Mouse (Mus musculus) myocyte (in vitro differentiated cells): Measurements from ENCODE around the gene Alox5ap. TPM values are rescaled to one million over a fixed set of nuclear protein-coding genes. Genes with fewer than 3 reads are reported as not detected.

ENCODE experiments used
- H3K27me3 ChIP-seq: one replicate; pipeline ENCODE4 v1.6.1; 2011; ENCODE audit not compliant: control insufficient read depth, insufficient read depth, insufficient read length
- H3K36me3 ChIP-seq: one replicate; pipeline ENCODE4 v1.6.1; 2011; ENCODE audit not compliant: control insufficient read depth, insufficient read depth
- H3K4me2 ChIP-seq: one replicate; pipeline ENCODE4 v1.6.1; 2011; ENCODE audit warnings: low read depth, control low read depth
- H3K4me3 ChIP-seq: one replicate; pipeline ENCODE4 v1.5.1; 2011; ENCODE audit warnings: mild to moderate bottlenecking, control low read depth, moderate library complexity
- H3K79me2 ChIP-seq: one replicate; pipeline ENCODE4 v1.6.1; 2011; ENCODE audit not compliant: control insufficient read depth, insufficient read depth
- H3ac ChIP-seq: one replicate; pipeline ENCODE4 v1.6.1; 2011; ENCODE audit not compliant: control insufficient read depth, insufficient read length
- CEBPB ChIP-seq: IDR thresholded peaks from 2 replicates; pipeline ENCODE4 v1.6.1; 2011; ENCODE audit warnings: mild to moderate bottlenecking, moderate library complexity; ENCODE audit not compliant: poor library complexity, insufficient read depth, severe bottlenecking
- E2F4 ChIP-seq: IDR thresholded peaks from one replicate; pipeline ENCODE4 v1.6.1; 2011; ENCODE audit warnings: mild to moderate bottlenecking, control low read depth, moderate library complexity; ENCODE audit not compliant: insufficient read depth
- MAX ChIP-seq: IDR thresholded peaks from one replicate; pipeline ENCODE4 v1.6.1; 2011; ENCODE audit warnings: low read depth, mild to moderate bottlenecking, control low read depth
- MYOD1 ChIP-seq, 3 experiments: IDR thresholded peaks; one replicate each; pipeline ENCODE4 v1.6.1; 2011; ENCODE audit warnings: control low read depth in 2 of 3, low read depth in 2 of 3, mild to moderate bottlenecking in 2 of 3, moderate library complexity in 1 of 3; ENCODE audit not compliant: insufficient read length in 2 of 3, control insufficient read depth in 1 of 3
- MYOG ChIP-seq, 3 experiments: IDR thresholded peaks; one replicate each; pipeline ENCODE4 v1.6.1; 2011; ENCODE audit warnings: control low read depth in 2 of 3, low read depth in 2 of 3, mild to moderate bottlenecking in 2 of 3; ENCODE audit not compliant: insufficient read length in 2 of 3, control insufficient read depth in 1 of 3, insufficient read depth in 1 of 3
- POLR2A ChIP-seq: IDR thresholded peaks from one replicate; pipeline ENCODE4 v1.6.1; 2011; ENCODE audit warnings: low read depth, mild to moderate bottlenecking, control low read depth, moderate library complexity; ENCODE audit not compliant: insufficient read length
- POLR2AphosphoS2 ChIP-seq: IDR thresholded peaks from one replicate; pipeline ENCODE4 v1.6.1; 2011; ENCODE audit warnings: low read depth, control low read depth; ENCODE audit not compliant: insufficient read length
- REST ChIP-seq: IDR thresholded peaks from one replicate; pipeline ENCODE4 v1.6.1; 2011; ENCODE audit warnings: mild to moderate bottlenecking, control low read depth, moderate library complexity; ENCODE audit not compliant: insufficient read depth, insufficient read length
- SRF ChIP-seq: IDR thresholded peaks from one replicate; pipeline ENCODE4 v1.6.1; 2011; ENCODE audit warnings: low read depth; ENCODE audit not compliant: control insufficient read depth, insufficient read length
- TCF12 ChIP-seq: IDR thresholded peaks from one replicate; pipeline ENCODE4 v1.6.1; 2011; ENCODE audit warnings: mild to moderate bottlenecking, control low read depth; ENCODE audit not compliant: poor library complexity, insufficient read depth, severe bottlenecking
- TCF3 ChIP-seq: IDR thresholded peaks from one replicate; pipeline ENCODE4 v1.6.1; 2011; ENCODE audit warnings: low read depth, control low read depth; ENCODE audit not compliant: insufficient read length
- USF1 ChIP-seq: IDR thresholded peaks from one replicate; pipeline ENCODE4 v1.6.1; 2011; ENCODE audit warnings: low read depth, mild to moderate bottlenecking, control low read depth, moderate library complexity
- polyA plus RNA-seq: library from polyadenylated mRNA; unstranded; fragments of >200 nt; fragmentation: generic; extraction: Trizol; gene quantifications from one replicate; pipeline ENCODE4 v1.2.1, GENCODE M21; 2012; ENCODE audit warnings: missing spikeins

The Alox5ap gene
- polyA plus RNA-seq, 1 experiment = 28.8 TPM

GRCm38 (mm10) chr5:149259093-149259492 is 5.5 kb upstream of the Alox5ap start:
- Histone ChIP-seq H3ac (no peak overlapping the region), H3K79me2 (no peaks in the 10 kb centered on the region), H3K4me3 (no peak overlapping the region), H3K4me2 (no peak overlapping the region), H3K36me3 (no peaks in the 10 kb centered on the region), H3K27me3 (no peaks in the 10 kb centered on the region)
- TF ChIP-seq E2F4 (no peak), CEBPB (no peak), MAX (no peak), MYOD1 (IDR thresholded peaks at IDR 0.05; ENCODE audit: control insufficient read depth in 1 of 3, insufficient read length in 2 of 3, low read depth in 2 of 3) (peak in 2 of 3 experiments; percentile 52 to 67), TCF3 (peak; percentile 35), MYOG (IDR thresholded peaks at IDR 0.05; ENCODE audit: control insufficient read depth in 1 of 3, insufficient read depth in 1 of 3, insufficient read length in 2 of 3, low read depth in 2 of 3) (peak in 2 of 3 experiments; percentile 55), USF1 (no peak)

- H3K4me3 ChIP-seq = no peak overlapping the region
- H3ac ChIP-seq = no peak overlapping the region
- H3K4me2 ChIP-seq = no peak overlapping the region
- no peaks in the 10 kb centered on the region for H3K36me3 ChIP-seq
- no peaks in the 10 kb centered on the region for H3K27me3 ChIP-seq
- H3K79me2 ChIP-seq = no peaks in the 10 kb centered on the region
- TF ChIP-seq E2F4 = no peak
- no peak for TF ChIP-seq MYOG (IDR thresholded peaks at IDR 0.05; ENCODE audit: control insufficient read depth in 1 of 3, insufficient read depth in 1 of 3, insufficient read length in 2 of 3, low read depth in 2 of 3)
- TF ChIP-seq MYOD1 (IDR thresholded peaks at IDR 0.05; ENCODE audit: control insufficient read depth in 1 of 3, insufficient read length in 2 of 3, low read depth in 2 of 3) = no peak
- no peak for TF ChIP-seq MAX
- TF ChIP-seq TCF12 = no peak
- TF ChIP-seq CEBPB = no peak
- no peak for TF ChIP-seq TCF3
- no peak for TF ChIP-seq SRF
- TF ChIP-seq USF1 = no peak
- TF ChIP-seq REST = no peak
- TF ChIP-seq POLR2A = no peak
- no peak for TF ChIP-seq POLR2AphosphoS2
Observed at GRCm38 (mm10) chr5:149261449-149261848, 3.1 kb upstream of the Alox5ap start.

- Histone ChIP-seq H3K79me2 (no peaks in the 10 kb centered on the region), H3K4me2 (no peak overlapping the region), H3K4me3 (no peak overlapping the region), H3ac (no peak overlapping the region), H3K36me3 (no peaks in the 10 kb centered on the region), H3K27me3 (no peaks in the 10 kb centered on the region)
- TF ChIP-seq CEBPB (no peak), USF1 (no peak), MAX (no peak), REST (no peak), MYOD1 (IDR thresholded peaks at IDR 0.05; ENCODE audit: control insufficient read depth in 1 of 3, insufficient read length in 2 of 3, low read depth in 2 of 3) (no peak), TCF3 (no peak)
Observed at GRCm38 (mm10) chr5:149261866-149262265, 2.7 kb upstream of the Alox5ap start.

GRCm38 (mm10) chr5:149264878-149265279 is 312 bp downstream of the Alox5ap start:
- Histone ChIP-seq H3ac (no peak overlapping the region), H3K4me2 (peak overlapping the region; percentile 64), H3K79me2 (no peaks in the 10 kb centered on the region), H3K4me3 (no peak overlapping the region), H3K36me3 (no peaks in the 10 kb centered on the region), H3K27me3 (no peaks in the 10 kb centered on the region)
- TF ChIP-seq MYOG (IDR thresholded peaks at IDR 0.05; ENCODE audit: control insufficient read depth in 1 of 3, insufficient read depth in 1 of 3, insufficient read length in 2 of 3, low read depth in 2 of 3) (no peak), MYOD1 (IDR thresholded peaks at IDR 0.05; ENCODE audit: control insufficient read depth in 1 of 3, insufficient read length in 2 of 3, low read depth in 2 of 3) (no peak), SRF (no peak), TCF3 (no peak), POLR2AphosphoS2 (no peak), E2F4 (no peak), REST (no peak), POLR2A (no peak), USF1 (no peak), TCF12 (no peak), MAX (no peak), CEBPB (no peak)

GRCm38 (mm10) chr5:149266761-149267221 is 2.2 kb downstream of the Alox5ap start:
- H3K4me2 ChIP-seq = peak overlapping the region; percentile 28
- TF ChIP-seq CEBPB (no peak), REST (no peak), USF1 (no peak), MAX (no peak), MYOG (IDR thresholded peaks at IDR 0.05; ENCODE audit: control insufficient read depth in 1 of 3, insufficient read depth in 1 of 3, insufficient read length in 2 of 3, low read depth in 2 of 3) (no peak), TCF12 (no peak)
- H3K36me3 ChIP-seq = no peaks in the 10 kb centered on the region
- H3K79me2 ChIP-seq = no peaks in the 10 kb centered on the region
- no peaks in the 10 kb centered on the region for H3K27me3 ChIP-seq
- no peak overlapping the region for H3K4me3 ChIP-seq
- no peak overlapping the region for H3ac ChIP-seq
